Comparison of ENCODE assay signal across 41 mouse cellular contexts in the genomic region with DNA sequence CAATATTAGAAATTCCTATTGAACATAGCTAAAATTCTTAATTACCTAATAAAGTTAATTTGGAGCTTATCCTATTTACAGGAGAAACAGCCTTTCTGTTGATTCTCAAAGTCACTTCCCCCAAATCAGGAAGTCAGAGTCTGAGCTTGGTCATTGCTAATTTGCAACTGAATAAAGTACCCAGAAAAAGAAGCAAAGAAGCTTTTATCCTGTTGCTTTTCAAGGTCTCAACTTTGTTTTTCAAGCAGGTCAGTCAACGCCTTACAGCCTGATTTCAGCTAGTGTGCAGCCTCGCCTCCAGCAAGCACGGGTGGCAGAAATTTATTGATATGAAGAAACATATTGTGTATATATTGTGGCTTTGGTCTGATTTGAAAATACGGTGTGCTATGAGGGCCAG. TPM values are rescaled to one million over a fixed set of nuclear protein-coding genes. Genes with fewer than 3 reads are reported as not detected.
"Had no signal": no experiment of that assay in that cellular context is flagged by ENCODE, and none has a peak within 500 bp of the region (broad histone marks: within the 10 kb centered on the region; RNA-seq: fewer than 3 reads in every experiment).

No protein-coding gene starts in this region.

- H3K4me1 ChIP-seq: heart, embryonic 13.5 days; heart, embryonic 15.5 days; hindbrain, embryonic 12.5 days; intestine, embryonic 15.5 days; limb, embryonic 10.5 days; limb, embryonic 12.5 days; liver, embryonic 13.5 days; liver, embryonic 15.5 days had no signal

- DNase-seq: gastrocnemius, postnatal 14 days; gastrocnemius, postnatal 36 days; heart, adult 11 months; heart, adult 2 months; heart, postnatal 14 days; heart, postnatal 36 days; kidney, adult 18-20 months; kidney, adult 8-10 months; kidney, postnatal 10 days; kidney, postnatal 25 days; kidney, postnatal 4 days; liver; liver, embryonic 13.5 days; liver, postnatal 0 days had no signal

- H3K27me3 ChIP-seq: heart, embryonic 13.5 days; heart, embryonic 15.5 days; hindbrain, embryonic 12.5 days; intestine, embryonic 15.5 days; limb, embryonic 12.5 days; liver, embryonic 13.5 days; liver, embryonic 15.5 days had no signal

- H3K9me3 ChIP-seq: heart, embryonic 15.5 days; intestine, embryonic 15.5 days; limb, embryonic 10.5 days; liver, embryonic 15.5 days had no signal

- ATAC-seq: hindbrain, embryonic 16.5 days; inflammation-experienced regulatory T-cells, adult 6 months; intestine, embryonic 15.5 days; intestine, postnatal 0 days; liver, postnatal 0 days had no signal

- H3K4me2 ChIP-seq: heart, embryonic 11.5 days; heart, embryonic 13.5 days; heart, embryonic 15.5 days; hindbrain, embryonic 12.5 days; hindbrain, embryonic 14.5 days; intestine, embryonic 15.5 days; limb, embryonic 12.5 days; liver, embryonic 11.5 days; liver, embryonic 13.5 days; liver, embryonic 15.5 days had no signal

- H3K4me3 ChIP-seq: heart, adult 2 months; heart, embryonic 13.5 days; heart, embryonic 15.5 days; hindbrain, embryonic 12.5 days; intestine, embryonic 15.5 days; layer of hippocampus, adult 2 months; limb, embryonic 10.5 days; limb, embryonic 12.5 days; liver, embryonic 13.5 days; liver, embryonic 15.5 days had no signal

- H3K9ac ChIP-seq: heart, embryonic 13.5 days; heart, embryonic 15.5 days; hindbrain, embryonic 12.5 days; hindbrain, embryonic 14.5 days; intestine, embryonic 15.5 days; limb, embryonic 12.5 days; liver, embryonic 13.5 days; liver, embryonic 15.5 days; liver, postnatal 0 days had no signal

- H3K27ac ChIP-seq: heart, adult 2 months; heart, embryonic 13.5 days; heart, embryonic 15.5 days; hindbrain, embryonic 12.5 days; hindbrain, embryonic 14.5 days; intestine, embryonic 15.5 days; layer of hippocampus, adult 2 months; limb, embryonic 10.5 days; limb, embryonic 12.5 days; liver, embryonic 13.5 days; liver, embryonic 15.5 days had no signal

- H3K36me3 ChIP-seq: heart, embryonic 13.5 days; heart, embryonic 15.5 days; hindbrain, embryonic 12.5 days; intestine, embryonic 15.5 days; limb, embryonic 10.5 days; limb, embryonic 12.5 days; liver, embryonic 13.5 days; liver, embryonic 15.5 days had no signal

RNA-seq across cellular contexts. Expression of a gene that starts 22.9 kb away (rescaled TPM):
- total RNA-seq: gastrocnemius, adult 18-20 months; gastrocnemius, adult 8-10 months; gastrocnemius, postnatal 14 days; gastrocnemius, postnatal 36 days; heart, adult 2 months; heart, postnatal 14 days; heart, postnatal 36 days; hematopoietic stem cell, adult 5-6 weeks; layer of hippocampus, adult 2 months; layer of hippocampus, postnatal 10 days; layer of hippocampus, postnatal 25 days; left cerebral cortex, adult 18-20 months; left cerebral cortex, postnatal 14 days; left cerebral cortex, postnatal 36 days had no signal
- polyA plus RNA-seq: gonadal fat pad, adult 2 months; heart, adult 2 months; heart, embryonic 11.5 days; heart, embryonic 13.5 days; heart, embryonic 15.5 days; heart, postnatal 0 days; hindbrain, embryonic 12.5 days; hindbrain, embryonic 14.5 days; hindbrain, embryonic 16.5 days; inflammation-experienced regulatory T-cells, adult 6 months; intestine, embryonic 15.5 days; intestine, postnatal 0 days; kidney, embryonic 14.5 days; kidney, embryonic 16.5 days; limb, embryonic 10.5 days; limb, embryonic 12.5 days; limb, embryonic 14.5 days; liver, embryonic 11.5 days; liver, embryonic 13.5 days; liver, embryonic 15.5 days; liver, postnatal 0 days had no signal

RNA-seq across cellular contexts. Expression of a gene that starts 38.8 kb away (rescaled TPM):
- total RNA-seq: gastrocnemius, adult 18-20 months; gastrocnemius, adult 8-10 months; gastrocnemius, postnatal 14 days; gastrocnemius, postnatal 36 days; heart, adult 2 months; heart, postnatal 14 days; heart, postnatal 36 days; hematopoietic stem cell, adult 5-6 weeks; layer of hippocampus, adult 2 months; layer of hippocampus, postnatal 10 days; layer of hippocampus, postnatal 25 days; left cerebral cortex, adult 18-20 months; left cerebral cortex, postnatal 14 days; left cerebral cortex, postnatal 36 days had no signal
- polyA plus RNA-seq: gonadal fat pad, adult 2 months; heart, adult 2 months; heart, embryonic 11.5 days; heart, embryonic 13.5 days; heart, embryonic 15.5 days; heart, postnatal 0 days; hindbrain, embryonic 12.5 days; hindbrain, embryonic 14.5 days; hindbrain, embryonic 16.5 days; inflammation-experienced regulatory T-cells, adult 6 months; intestine, embryonic 15.5 days; intestine, postnatal 0 days; kidney, embryonic 14.5 days; kidney, embryonic 16.5 days; limb, embryonic 10.5 days; limb, embryonic 12.5 days; limb, embryonic 14.5 days; liver, embryonic 11.5 days; liver, embryonic 13.5 days; liver, embryonic 15.5 days; liver, postnatal 0 days had no signal
